Mouse (Mus musculus): ENCODE measurements around the gene Ubl3.

Ubl3 gene

DNA sequence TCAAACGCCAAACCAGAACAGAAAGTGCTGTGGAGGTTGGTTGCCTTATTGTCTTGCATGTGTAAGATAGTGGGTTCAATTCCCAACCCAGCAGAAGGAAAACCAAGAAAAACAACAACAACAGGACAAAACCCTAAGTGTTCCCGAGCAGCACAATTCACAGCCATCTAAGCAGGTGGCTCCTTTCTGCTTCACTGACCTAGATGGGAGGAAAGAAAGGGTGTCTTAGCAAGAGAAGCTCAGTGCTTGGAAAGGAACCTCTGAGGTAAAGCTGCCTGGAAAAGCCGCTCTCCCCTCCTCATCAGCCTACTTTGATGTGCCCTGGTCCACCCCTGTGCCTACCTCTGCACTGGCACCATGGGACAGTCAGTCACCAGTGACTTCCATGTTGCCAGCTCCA is 70.8 kb downstream of the Ubl3 start:
- DNase-seq (ENCODE audit: low spot score in 2 of 2): no peak

DNA sequence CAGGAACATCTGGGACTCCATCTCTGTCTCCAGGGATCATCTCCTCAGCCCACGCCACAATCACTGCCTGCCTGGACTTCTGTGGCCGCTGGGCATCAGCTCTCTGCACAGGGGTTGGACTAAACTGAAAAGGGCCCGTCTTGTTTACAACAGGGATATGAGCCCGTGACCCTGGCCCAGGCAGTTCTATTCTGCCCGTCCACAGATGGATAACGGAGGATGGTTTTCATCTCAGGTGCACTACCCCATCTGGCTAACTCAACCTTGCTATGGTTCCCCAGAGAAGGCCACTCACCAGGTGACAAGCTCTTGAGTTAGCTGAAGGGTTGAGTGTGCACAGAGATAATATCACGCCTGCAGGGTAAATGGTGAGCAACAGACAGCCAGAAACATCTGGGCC is 78.2 kb downstream of the Ubl3 start:
- DNase-seq (ENCODE audit: low spot score in 2 of 2): no peak

DNA sequence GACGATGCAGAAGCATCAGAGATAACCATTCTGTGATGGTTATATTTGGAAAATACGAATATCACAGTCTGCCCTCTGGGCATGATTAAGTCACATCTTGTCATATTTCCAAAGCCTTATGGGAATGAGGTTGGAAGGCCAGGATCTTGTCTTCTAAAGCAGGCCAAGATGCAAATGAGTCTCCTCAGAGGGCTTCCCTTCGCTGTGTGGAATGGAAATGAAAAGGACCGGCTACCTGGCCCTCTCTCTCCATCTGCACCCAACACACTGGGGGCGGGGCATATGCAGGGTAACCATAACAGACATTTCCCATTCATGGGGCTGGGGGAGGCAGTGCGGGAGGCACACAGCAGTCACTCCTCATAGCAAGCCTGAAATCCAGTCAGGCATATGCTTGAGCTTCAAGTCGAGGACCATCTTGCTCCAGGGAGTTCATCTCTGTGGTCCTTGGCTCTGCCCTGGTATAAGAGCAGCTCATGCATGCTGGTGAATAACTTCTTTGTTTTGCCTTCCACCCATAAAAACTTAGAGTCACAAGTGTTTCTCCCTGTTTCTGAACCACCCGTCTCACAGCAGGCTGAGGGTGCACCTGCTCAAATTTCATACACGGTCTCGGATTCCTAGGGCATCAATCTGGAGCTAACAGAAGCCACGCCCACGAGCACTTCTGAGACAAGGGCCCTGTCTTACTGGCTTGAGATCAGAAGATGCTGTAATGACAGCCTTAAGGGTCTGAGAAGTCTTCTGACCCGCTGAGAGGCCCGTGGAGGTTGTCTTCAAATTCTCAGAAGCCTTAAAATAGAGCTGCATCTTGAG is 83.8 kb downstream of the Ubl3 start:
- DNase-seq (ENCODE audit: low spot score in 2 of 2): no peak

DNA sequence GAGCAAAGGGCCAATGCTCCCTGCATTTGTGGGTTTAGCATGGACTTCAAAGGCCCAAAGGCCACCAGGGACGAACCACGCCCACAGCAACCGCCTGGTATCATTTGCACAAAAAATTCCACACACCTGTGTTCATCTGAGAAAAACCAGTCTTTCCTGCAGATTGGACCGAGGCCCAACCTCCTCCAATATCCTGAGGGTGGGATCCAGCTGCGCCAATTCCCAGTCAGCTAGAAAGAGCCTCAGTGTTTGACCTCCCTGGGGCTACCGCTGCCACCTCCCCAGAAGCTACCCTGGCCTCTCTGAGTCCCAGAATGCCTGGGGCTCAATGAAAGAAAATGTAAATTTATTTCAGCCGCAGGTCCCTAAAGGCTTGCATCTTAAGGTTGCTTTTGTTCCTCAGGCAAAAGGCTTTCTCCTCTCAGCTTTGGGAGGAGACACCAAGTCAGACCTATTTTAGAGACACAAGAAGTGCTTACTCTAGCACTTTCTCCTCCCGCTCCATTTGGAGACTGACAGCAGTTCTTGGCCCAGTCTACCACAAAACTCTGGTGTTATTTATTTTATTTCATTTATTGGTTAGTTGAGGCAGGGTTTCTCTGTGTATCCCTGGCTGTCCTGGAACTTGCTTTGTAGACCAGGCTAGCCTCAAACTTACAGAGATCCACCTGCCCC is 85.5 kb downstream of the Ubl3 start:
- no peak for DNase-seq (ENCODE audit: low spot score in 2 of 2)

DNA sequence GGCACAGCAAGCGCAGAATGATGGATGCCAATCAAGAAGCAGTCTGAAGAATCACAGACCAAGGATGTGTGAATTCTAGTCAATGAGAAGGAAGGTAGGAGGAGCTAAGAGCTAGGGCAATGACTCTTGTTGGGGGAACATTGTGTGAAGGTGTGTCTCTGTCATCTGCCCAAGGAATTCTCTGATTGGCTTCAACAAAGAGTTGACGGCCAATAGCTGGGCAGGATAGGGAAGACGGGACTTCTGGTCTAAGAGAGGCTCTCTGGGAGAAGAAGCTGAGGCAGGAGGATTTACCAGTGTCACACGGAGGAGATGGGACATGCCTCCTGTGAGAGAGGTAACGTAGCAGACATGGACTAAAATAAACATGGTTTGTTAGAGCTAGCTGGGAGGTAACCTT is 86.5 kb downstream of the Ubl3 start:
- no peak for DNase-seq (ENCODE audit: low spot score in 2 of 2)

DNA sequence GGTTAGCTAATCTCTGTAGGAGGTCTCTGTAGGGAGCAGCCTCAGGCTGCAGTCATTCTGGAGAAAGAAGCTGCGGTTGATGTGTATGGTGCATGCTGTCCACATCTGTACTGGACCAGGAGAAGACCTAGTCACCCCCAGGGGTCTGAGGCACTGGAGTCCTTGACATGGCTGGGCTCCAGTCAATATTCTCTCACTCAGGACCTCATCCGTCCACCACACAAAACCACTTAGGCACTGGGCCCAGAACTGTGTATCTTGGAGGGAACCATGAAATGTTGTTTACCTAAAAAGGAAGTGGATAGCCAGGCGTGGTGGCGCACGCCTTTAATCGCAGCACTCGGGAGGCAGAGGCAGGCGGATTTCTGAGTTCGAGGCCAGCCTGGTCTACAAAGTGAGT is 87.5 kb downstream of the Ubl3 start:
- no peak for DNase-seq (ENCODE audit: low spot score in 2 of 2)

DNA sequence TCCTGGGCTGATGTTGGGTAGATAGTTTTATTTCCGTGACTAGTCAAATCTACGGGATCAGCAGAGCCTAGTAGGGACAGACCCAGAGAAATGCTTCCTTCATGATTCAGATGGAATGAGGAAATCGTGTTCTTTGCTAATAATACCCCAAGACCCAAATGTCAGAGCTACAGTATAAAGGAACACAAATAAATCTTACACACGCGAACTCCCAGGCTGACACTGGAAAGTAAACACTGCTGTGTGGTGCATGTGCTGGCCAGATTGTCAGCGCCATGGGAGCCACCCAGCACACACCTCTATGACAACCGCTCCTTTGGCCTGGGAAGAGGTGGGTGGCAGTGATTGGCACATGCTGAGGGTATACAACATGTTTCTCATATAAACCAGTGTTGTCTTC is 88.1 kb downstream of the Ubl3 start:
- DNase-seq (ENCODE audit: low spot score in 2 of 2): no peak

DNA sequence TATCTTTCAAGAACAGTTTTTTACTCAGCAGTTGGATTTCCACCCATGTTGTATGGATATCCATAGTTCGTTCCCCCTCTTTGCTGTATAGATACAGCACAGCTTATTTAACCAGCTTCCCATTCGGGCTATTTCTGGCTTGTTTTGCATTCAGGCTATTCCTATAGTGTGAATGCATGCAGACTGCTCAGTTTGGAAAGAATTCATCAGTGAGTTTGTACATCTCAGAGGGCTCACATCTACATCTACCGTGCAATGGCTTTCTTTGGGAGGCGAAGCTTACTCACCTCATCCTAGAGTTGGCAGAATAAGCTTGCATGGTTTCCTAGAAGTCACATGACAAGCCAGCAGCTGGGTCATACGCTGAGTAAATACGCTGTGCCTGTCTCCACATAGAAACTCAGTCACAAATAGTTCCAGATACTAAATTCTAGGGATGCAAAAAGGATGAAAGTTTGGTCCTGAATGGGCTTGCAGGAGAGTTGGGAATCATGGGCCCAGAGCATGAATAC is 88.8 kb downstream of the Ubl3 start:
- DNase-seq (ENCODE audit: low spot score in 2 of 2): no peak
